Comparison of ENCODE assay signal across 8 mouse cellular contexts in the genomic region with DNA sequence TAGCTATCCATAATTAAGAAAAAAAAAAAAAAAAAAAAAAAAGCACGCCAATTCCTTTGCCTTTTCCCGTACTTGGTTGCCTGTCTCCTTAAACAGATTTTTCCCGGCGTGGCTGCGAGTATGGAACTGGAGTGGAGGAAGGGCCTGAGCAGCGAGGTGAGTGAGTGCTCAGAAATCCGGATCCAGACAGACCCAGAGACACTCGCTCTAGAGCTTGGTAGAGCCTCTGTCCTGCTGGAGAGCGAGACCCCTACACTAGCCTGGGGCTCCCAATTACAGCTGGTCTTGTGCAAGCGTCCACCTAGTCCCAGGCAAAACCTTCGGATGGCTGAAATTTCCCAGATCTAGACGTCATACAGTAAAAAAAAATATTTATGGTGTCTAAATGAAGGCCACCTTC. TPM values are rescaled to one million over a fixed set of nuclear protein-coding genes. Genes with fewer than 3 reads are reported as not detected.
A peak's percentile ranks its signal among the peaks of the same experiment; 100 is the strongest.
DNase-seq lines count a peak whose midpoint lies in the region; ATAC-seq and TF ChIP-seq lines count a peak whose summit lies in the region.

No protein-coding gene starts in this region.

- H3K9me3 ChIP-seq in kidney, embryonic 15.5 days (replicated peaks): no peaks in the 10 kb centered on the region
- no peaks in the 10 kb centered on the region for H3K9me3 ChIP-seq in intestine, embryonic 15.5 days
- H3K9me3 ChIP-seq in midbrain, embryonic 12.5 days: no peaks in the 10 kb centered on the region

- no peak for TF ChIP-seq CTCF in embryonic fibroblast, embryonic 13.5 days (IDR thresholded peaks at IDR 0.05; ENCODE audit: borderline replicate concordance, insufficient read depth, low read length)

- 0 out of 2 replicates have a peak, but pooled peaks cover 4% of the 10 kb centered on the region for H3K27me3 ChIP-seq in kidney, embryonic 15.5 days
- H3K27me3 ChIP-seq in intestine, embryonic 15.5 days (replicated peaks): no peaks in the 10 kb centered on the region
- H3K27me3 ChIP-seq in midbrain, embryonic 12.5 days: no peaks in the 10 kb centered on the region

- no peak overlapping the region; the same call in 1 of the 2 replicates for H3K27ac ChIP-seq in kidney, embryonic 15.5 days
- no peak overlapping the region for H3K27ac ChIP-seq in embryonic fibroblast, embryonic 13.5 days (ENCODE audit: insufficient read depth, low read length)
- H3K27ac ChIP-seq in intestine, embryonic 15.5 days: peak overlapping the region; percentile 70
- H3K27ac ChIP-seq in midbrain, embryonic 12.5 days (replicated peaks): no peak overlapping the region

- no peaks in the 10 kb centered on the region for H3K36me3 ChIP-seq in kidney, embryonic 15.5 days
- no peaks in the 10 kb centered on the region for H3K36me3 ChIP-seq in intestine, embryonic 15.5 days
- H3K36me3 ChIP-seq in midbrain, embryonic 12.5 days: no peaks in the 10 kb centered on the region

- peak overlapping the region; percentile 71 for H3K4me3 ChIP-seq in kidney, embryonic 15.5 days (replicated peaks)
- H3K4me3 ChIP-seq in embryonic fibroblast, embryonic 13.5 days (ENCODE audit: insufficient read depth, low read length): peak overlapping the region; percentile 94
- peak overlapping the region; percentile 76 for H3K4me3 ChIP-seq in intestine, embryonic 15.5 days (replicated peaks)
- peak overlapping the region; percentile 79 for H3K4me3 ChIP-seq in midbrain, embryonic 12.5 days

- peak overlapping the region; percentile 67 for H3K9ac ChIP-seq in kidney, embryonic 15.5 days
- peak overlapping the region; percentile 66 for H3K9ac ChIP-seq in intestine, embryonic 15.5 days
- peak overlapping the region; percentile 70 for H3K9ac ChIP-seq in midbrain, embryonic 12.5 days (replicated peaks)

- TF ChIP-seq POLR2A in embryonic fibroblast, embryonic 13.5 days (IDR thresholded peaks at IDR 0.05; ENCODE audit: low read depth, low read length): 0 out of 2 replicates have a peak, but pooled peaks have one; percentile 33

- DNase-seq in kidney, adult 11 months: no peak
- peak; percentile 56 for DNase-seq in R1 (ENCODE audit: low read depth, low spot score)
- DNase-seq in layer of hippocampus, adult 8-10 months (ENCODE audit: low spot score in 2 of 2): no peak
- no peak for DNase-seq in urinary bladder, postnatal 4 days (ENCODE audit: low spot score in 2 of 2)

- peak; percentile 74 for ATAC-seq in kidney, embryonic 15.5 days (replicated peaks; ENCODE audit: low FRiP score)
- peak; percentile 75 for ATAC-seq in intestine, embryonic 15.5 days
- ATAC-seq in midbrain, embryonic 12.5 days (ENCODE audit: low FRiP score, low read depth): peak; percentile 69

- under 1% methylated on average over 12 of the region's 12 CpGs for WGBS in kidney, embryonic 15.5 days
- WGBS in intestine, embryonic 15.5 days: 3% methylated on average over 12 of the region's 12 CpGs
- WGBS in midbrain, embryonic 12.5 days: 2% methylated on average over 12 of the region's 12 CpGs

- peak overlapping the region; percentile 99 for H3K4me2 ChIP-seq in kidney, embryonic 15.5 days
- H3K4me2 ChIP-seq in intestine, embryonic 15.5 days (replicated peaks): peak overlapping the region; percentile 91
- H3K4me2 ChIP-seq in midbrain, embryonic 12.5 days (replicated peaks): peak overlapping the region; percentile 97

- H3K4me1 ChIP-seq in kidney, embryonic 15.5 days: peaks cover 9% of the 10 kb centered on the region; the same call in 1 of the 2 replicates
- H3K4me1 ChIP-seq in embryonic fibroblast, embryonic 13.5 days (ENCODE audit: control insufficient read depth, insufficient read depth, low read length): no peaks in the 10 kb centered on the region; the same call in 1 of the 2 replicates
- H3K4me1 ChIP-seq in intestine, embryonic 15.5 days (replicated peaks): no peaks in the 10 kb centered on the region
- H3K4me1 ChIP-seq in midbrain, embryonic 12.5 days: 0 out of 2 replicates have a peak, but pooled peaks cover 6% of the 10 kb centered on the region

RNA-seq across cellular contexts. Expression of a gene that starts 0.6 kb away (rescaled TPM):
- 32.8 and 38.1 TPM in 2 replicates for polyA plus RNA-seq in kidney, embryonic 15.5 days (2015; fragmentation: Nextera tagmentation; extraction: Ambion mirVana)
- polyA plus RNA-seq in embryonic fibroblast, embryonic 13.5 days (2011; ENCODE audit: insufficient read length, low read depth, missing spikeins): 257 and 284 TPM in 2 replicates
- 114 and 122 TPM in 2 replicates for polyA plus RNA-seq in intestine, embryonic 15.5 days (2015; fragmentation: Nextera tagmentation; extraction: Ambion mirVana)
- 33.8 and 35.3 TPM in 2 replicates for polyA plus RNA-seq in midbrain, embryonic 12.5 days (2016; fragmentation: Nextera tagmentation; extraction: Ambion mirVana)
- total RNA-seq in layer of hippocampus, adult 8-10 months (2022): 100 to 1,000 TPM in 2 of 4 experiments, 10 to 100 TPM in 2; 93.4 to 109 (median 101) TPM
